Mouse (Mus musculus) G1E (cell line): Measurements from ENCODE around the gene Rhbg. TPM values are rescaled to one million over a fixed set of nuclear protein-coding genes. Genes with fewer than 3 reads are reported as not detected.

ENCODE experiments used
- ATAC-seq: 2 replicates; pipeline ENCODE4 v1.8.0; 2016; ENCODE audit warnings: mild to moderate bottlenecking; ENCODE audit not compliant: insufficient number of reproducible peaks, poor library complexity, low FRiP score, severe bottlenecking; ENCODE audit errors: extremely low read depth
- DNase-seq: peaks from one replicate; pipeline ENCODE4 v3.0.0; 2012; ENCODE audit warnings: low spot score
- H3K27me3 ChIP-seq: 2 replicates; pipeline ENCODE4 v1.6.1; 2012; ENCODE audit warnings: mild to moderate bottlenecking, low read length, inconsistent platforms; ENCODE audit not compliant: insufficient read depth
- H3K36me3 ChIP-seq: replicated peaks from 2 replicates; pipeline ENCODE3; 2012; ENCODE audit warnings: mild to moderate bottlenecking, inconsistent platforms
- H3K4me1 ChIP-seq: 2 replicates; pipeline ENCODE4 v1.6.1; 2012; ENCODE audit warnings: low read depth, low read length, inconsistent platforms, mixed read lengths; ENCODE audit not compliant: insufficient read depth
- H3K4me3 ChIP-seq: 2 replicates; pipeline ENCODE4 v1.5.1; 2012; ENCODE audit warnings: low read depth, mild to moderate bottlenecking, inconsistent platforms, low read length, moderate library complexity, mixed read lengths
- H3K9me3 ChIP-seq: replicated peaks from 2 replicates; pipeline ENCODE4 v1.6.1; 2012; ENCODE audit warnings: inconsistent platforms
- CTCF ChIP-seq: IDR thresholded peaks from 2 replicates; pipeline ENCODE4 v1.5.1; 2012; ENCODE audit warnings: low read depth, low read length, inconsistent platforms, mixed read lengths
- GATA1 ChIP-seq: IDR thresholded peaks from 2 replicates; pipeline ENCODE4 v1.6.1; 2012; ENCODE audit warnings: borderline replicate concordance, low read length, inconsistent platforms, mixed read lengths
- GATA2 ChIP-seq: IDR thresholded peaks from 2 replicates; pipeline ENCODE4 v1.6.1; 2012; ENCODE audit warnings: low read depth, low read length, inconsistent platforms, borderline replicate concordance
- POLR2AphosphoS5 ChIP-seq: IDR thresholded peaks from 2 replicates; pipeline ENCODE4 v1.6.1; 2012; ENCODE audit warnings: low read depth, low read length, inconsistent platforms; ENCODE audit not compliant: insufficient replicate concordance
- TAL1 ChIP-seq: conservative IDR thresholded peaks from 2 replicates; pipeline ENCODE4 v1.6.1; 2012; ENCODE audit warnings: low read depth, low read length, inconsistent platforms, mixed read lengths
- polyA plus RNA-seq: library from polyadenylated mRNA; stranded (reverse); fragments of >175 nt; gene quantifications from 2 replicates; pipeline ENCODE4 v1.2.3, GENCODE M21; 2012
- total RNA-seq, 2 experiments: library from RNA; stranded (forward) in 1 of 2; stranded (reverse) in 1 of 2; fragments of 200-1000 nt in 1 of 2; fragments of >200 nt in 1 of 2; fragmentation: Nextera tagmentation in 1 of 2; gene quantifications; 2 replicates each; pipeline ENCODE4 v1.2.3; 2014 to 2017

Rhbg gene
- total and polyA plus RNA-seq, 3 experiments: not detected

DNA sequence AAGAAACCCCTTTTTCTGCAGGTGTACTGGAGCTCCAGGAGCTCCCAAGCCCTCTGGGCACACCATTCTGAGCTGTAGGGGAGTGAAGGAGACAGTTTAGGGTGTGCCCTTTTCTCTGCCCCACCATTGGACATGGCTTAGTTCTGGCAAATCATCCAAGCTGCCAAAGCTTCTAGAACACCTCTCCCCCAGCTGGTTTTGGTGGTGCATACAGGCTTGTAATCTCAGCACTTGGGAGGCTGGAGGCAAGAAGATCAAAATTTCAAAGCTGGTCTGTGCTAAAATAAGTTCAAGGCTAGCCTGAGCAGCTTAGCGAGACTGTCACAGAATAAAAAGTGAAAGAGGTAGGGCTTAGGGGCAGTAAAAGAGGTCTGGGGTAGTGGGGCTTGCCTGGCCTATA lies 42.2 kb downstream of the Rhbg start:
- H3K4me1 ChIP-seq: peaks cover 16% of the 10 kb centered on the region
- no peak for DNase-seq
- peaks cover 57% of the 10 kb centered on the region for H3K27me3 ChIP-seq
- ATAC-seq: no peak
- no peaks in the 10 kb centered on the region for H3K36me3 ChIP-seq
- TF ChIP-seq TAL1 (no peak), POLR2AphosphoS5 (no peak), GATA2 (no peak), GATA1 (no peak), CTCF (no peak)
- no peak overlapping the region for H3K4me3 ChIP-seq
- no peaks in the 10 kb centered on the region; the same call in 1 of the 2 replicates for H3K9me3 ChIP-seq

DNA sequence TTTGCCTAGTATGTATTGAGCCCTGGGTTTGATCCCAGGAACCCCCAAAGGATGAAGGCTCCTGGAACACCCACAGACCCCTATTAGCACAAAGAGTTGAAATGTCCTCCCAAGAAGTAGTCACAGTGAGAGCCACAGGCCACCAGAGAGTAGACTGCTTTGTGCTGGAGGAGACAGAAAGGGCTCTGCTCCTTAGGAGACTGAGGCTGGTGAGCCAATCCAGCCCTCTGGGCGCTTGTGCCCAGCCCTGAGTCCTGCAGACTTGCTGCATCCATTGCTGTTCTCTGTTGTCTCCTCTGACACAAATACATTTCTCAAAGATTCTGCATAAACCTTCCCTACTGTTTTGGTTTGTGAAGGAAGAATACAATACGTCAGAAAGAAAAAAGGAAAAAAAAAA lies 43.6 kb downstream of the Rhbg start:
- no peak for DNase-seq
- no peak for ATAC-seq
- H3K9me3 ChIP-seq: no peaks in the 10 kb centered on the region; the same call in 1 of the 2 replicates
- TF ChIP-seq GATA2 (no peak), TAL1 (no peak), POLR2AphosphoS5 (no peak), GATA1 (no peak), CTCF (no peak)
- H3K36me3 ChIP-seq: no peaks in the 10 kb centered on the region
- H3K4me3 ChIP-seq: no peak overlapping the region
- peaks cover 55% of the 10 kb centered on the region for H3K27me3 ChIP-seq
- H3K4me1 ChIP-seq: peaks cover 15% of the 10 kb centered on the region

DNA sequence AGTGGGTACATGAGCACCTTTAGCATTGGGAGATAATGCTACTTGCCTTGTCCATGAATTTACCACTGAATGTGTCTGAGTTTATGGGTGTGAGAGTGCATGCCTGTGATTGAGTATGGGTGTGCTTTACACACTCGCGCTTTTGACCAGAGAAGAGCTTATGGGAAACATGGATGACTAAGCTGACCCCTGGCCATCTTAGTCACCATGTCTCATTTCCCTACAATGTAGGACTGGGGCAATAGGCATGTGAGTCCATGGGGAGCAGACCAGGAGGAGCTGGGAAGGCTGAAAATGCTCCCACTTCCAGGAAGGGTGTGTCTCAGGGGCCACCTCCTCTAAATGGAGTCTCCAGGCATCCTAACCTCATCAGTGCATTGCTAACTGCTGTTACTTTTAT lies 44.4 kb downstream of the Rhbg start:
- no peaks in the 10 kb centered on the region; the same call in 1 of the 2 replicates for H3K9me3 ChIP-seq
- DNase-seq (no peak), ATAC-seq (no peak)
- H3K4me1 ChIP-seq: peaks cover 7% of the 10 kb centered on the region
- H3K27me3 ChIP-seq: peaks cover 49% of the 10 kb centered on the region
- H3K4me3 ChIP-seq: no peak overlapping the region
- TF ChIP-seq CTCF: no peak
- TF ChIP-seq POLR2AphosphoS5: no peak
- TF ChIP-seq GATA1: no peak
- no peak for TF ChIP-seq GATA2
- TF ChIP-seq TAL1: no peak
- H3K36me3 ChIP-seq: no peaks in the 10 kb centered on the region

DNA sequence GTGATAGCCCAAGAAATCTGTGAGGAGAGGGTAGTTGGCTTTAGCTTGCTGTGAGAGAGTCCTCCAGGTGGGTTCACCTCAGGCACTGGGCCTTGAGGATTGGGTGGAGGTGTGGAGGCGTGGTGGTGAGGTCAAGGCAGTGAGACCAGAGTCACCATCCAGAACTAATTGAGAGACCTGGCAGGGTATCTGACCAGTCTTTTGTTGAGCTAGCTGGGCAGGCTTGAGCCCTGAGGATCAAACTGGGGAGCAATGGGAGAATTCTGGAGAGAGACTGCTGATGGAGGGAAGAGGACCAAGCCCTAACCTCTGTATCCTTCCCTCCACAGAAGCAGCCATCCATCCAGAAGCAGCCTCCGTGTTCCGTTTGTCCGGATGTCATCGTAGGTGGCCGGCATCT lies 45.2 kb downstream of the Rhbg start:
- ATAC-seq: no peak
- H3K27me3 ChIP-seq: peaks cover 41% of the 10 kb centered on the region
- DNase-seq: no peak
- no peaks in the 10 kb centered on the region for H3K9me3 ChIP-seq
- no peaks in the 10 kb centered on the region for H3K36me3 ChIP-seq
- H3K4me3 ChIP-seq: no peak overlapping the region
- H3K4me1 ChIP-seq: peaks cover 6% of the 10 kb centered on the region
- TF ChIP-seq GATA2 (no peak), TAL1 (no peak), POLR2AphosphoS5 (no peak), CTCF (no peak), GATA1 (no peak)

DNA sequence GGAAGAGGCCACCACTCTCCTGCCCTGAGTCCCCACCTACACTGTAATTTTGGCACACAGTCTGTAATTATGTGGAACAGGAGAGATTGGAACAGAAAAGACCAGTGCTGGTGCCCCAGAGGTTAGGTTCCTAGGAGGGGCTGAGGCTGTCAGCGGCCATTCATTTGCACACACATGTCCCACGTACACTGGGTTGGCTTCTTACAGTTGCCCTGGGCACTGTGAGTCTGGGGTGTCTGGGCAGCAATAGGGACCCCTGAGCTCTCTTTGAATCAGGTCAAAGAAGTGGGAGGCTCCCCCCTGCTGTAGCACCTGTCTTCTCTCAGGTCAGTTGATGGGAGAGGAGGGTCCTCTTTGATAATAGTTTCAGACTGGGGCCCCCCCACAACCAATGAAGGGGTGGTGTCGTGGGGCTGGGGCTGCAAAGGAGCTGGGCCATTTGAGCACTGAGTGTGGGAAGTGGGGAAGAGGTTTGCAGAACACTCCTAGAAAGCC lies 46.2 kb downstream of the Rhbg start:
- TF ChIP-seq CTCF (no peak), TAL1 (no peak), GATA1 (no peak), GATA2 (no peak), POLR2AphosphoS5 (no peak)
- Histone ChIP-seq H3K9me3 (no peaks in the 10 kb centered on the region), H3K36me3 (no peaks in the 10 kb centered on the region), H3K4me3 (no peak overlapping the region), H3K4me1 (peaks cover 5% of the 10 kb centered on the region; the same call in 1 of the 2 replicates), H3K27me3 (peaks cover 45% of the 10 kb centered on the region)
- ATAC-seq: no peak
- DNase-seq: no peak

DNA sequence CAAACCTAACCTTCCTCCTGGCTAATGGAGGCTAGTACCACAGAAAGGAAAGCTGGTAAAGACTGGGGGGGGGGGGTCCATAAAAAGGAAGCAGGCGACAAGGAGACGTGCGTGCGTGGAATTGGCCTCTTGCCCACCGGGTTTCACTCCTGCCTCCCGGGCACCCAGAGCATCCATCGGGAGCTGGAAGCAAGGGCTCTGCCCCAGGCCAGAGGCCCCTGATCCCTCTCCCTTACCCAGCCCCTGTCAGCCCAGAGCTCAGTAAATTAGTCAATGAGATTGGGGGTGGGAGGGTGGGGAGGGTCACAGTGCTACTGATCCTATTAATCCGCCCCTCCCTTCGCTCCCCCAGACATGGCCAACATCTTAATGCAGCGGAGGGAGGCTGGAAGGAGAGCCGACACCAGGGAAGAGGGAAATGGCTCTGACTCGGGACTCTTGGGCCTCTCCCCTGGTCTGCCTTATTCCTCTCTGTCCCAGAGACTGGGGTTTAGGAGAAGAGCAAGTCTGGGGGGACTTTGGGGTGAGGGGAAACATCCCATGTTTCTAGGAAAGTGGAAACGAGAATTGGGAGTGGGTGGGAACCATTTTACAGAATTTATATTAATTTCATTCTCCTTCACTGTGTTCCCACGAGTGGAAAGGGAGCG lies 46.9 kb downstream of the Rhbg start:
- DNase-seq: no peak
- no peak for ATAC-seq
- Histone ChIP-seq H3K36me3 (no peaks in the 10 kb centered on the region), H3K4me1 (no peaks in the 10 kb centered on the region; the same call in 1 of the 2 replicates), H3K27me3 (peaks cover 51% of the 10 kb centered on the region), H3K9me3 (no peaks in the 10 kb centered on the region), H3K4me3 (no peak overlapping the region)
- TF ChIP-seq TAL1 (no peak), CTCF (no peak), GATA1 (no peak), POLR2AphosphoS5 (no peak), GATA2 (no peak)
